Mouse (Mus musculus) spleen, embryonic (tissue): Measurements from ENCODE around the gene Pex5.
"Not testable (repeated sequence)": the region's sequence is repeated elsewhere in the genome, so short reads cannot be mapped to it uniquely, and the experiment has no call there.

Experiments used
- CTCF ChIA-PET: fragments of 350-600 bp; sonication (Branson Sonifier 250); formaldehyde crosslinking; loops from one replicate; lab custom pipeline; 2022; lab: Charles Lee

The Pex5 gene

GRCm38 (mm10) chr6:124427289-124427688 lies 12.4 kb upstream of the Pex5 start:
- CTCF ChIA-PET = no interaction called here

- CTCF ChIA-PET = no interaction called here
Measured at GRCm38 (mm10) chr6:124426604-124427003, 11.7 kb upstream of the Pex5 start.

GRCm38 (mm10) chr6:124425523-124425922 lies 10.7 kb upstream of the Pex5 start:
- CTCF ChIA-PET = no interaction called here

- CTCF ChIA-PET = not testable (repeated sequence)
Measured at GRCm38 (mm10) chr6:124425042-124425441, 10.2 kb upstream of the Pex5 start.

- CTCF ChIA-PET = no interaction called here
Measured at GRCm38 (mm10) chr6:124424068-124424498, 9.2 kb upstream of the Pex5 start.

- CTCF ChIA-PET = no interaction called here
Measured at GRCm38 (mm10) chr6:124418686-124419085, 3.8 kb upstream of the Pex5 start.

GRCm38 (mm10) chr6:124415347-124416088 lies 651 bp upstream of the Pex5 start:
- CTCF ChIA-PET = interaction anchor here (0.7 kb wide), 1 partner anchor 1788 kb away, joined by 3 read pairs; no protein-coding TSS in a partner anchor

GRCm38 (mm10) chr6:124414150-124414926 lies 529 bp downstream of the Pex5 start:
- CTCF ChIA-PET = interaction anchor here (0.7 kb wide), 1 partner anchor 1845 kb away, joined by 13 read pairs; no protein-coding TSS in a partner anchor

GRCm38 (mm10) chr6:124413770-124414149 lies 1.1 kb downstream of the Pex5 start:
- CTCF ChIA-PET = interaction anchor here (0.7 kb wide), 1 partner anchor 1844 kb away, joined by 13 read pairs; no protein-coding TSS in a partner anchor

GRCm38 (mm10) chr6:124408355-124408754 lies 6.5 kb downstream of the Pex5 start:
- CTCF ChIA-PET = no interaction called here

- CTCF ChIA-PET = no interaction called here
Measured at GRCm38 (mm10) chr6:124407180-124407579, 7.7 kb downstream of the Pex5 start.

- CTCF ChIA-PET = interaction anchor here (0.6 kb wide), 1 partner anchor 667 kb away, joined by 4 read pairs; no protein-coding TSS in a partner anchor
Measured at GRCm38 (mm10) chr6:124406326-124406725, 8.5 kb downstream of the Pex5 start.

- CTCF ChIA-PET = no interaction called here
Measured at GRCm38 (mm10) chr6:124399738-124400137, 15.1 kb downstream of the Pex5 start.

- CTCF ChIA-PET = not testable (repeated sequence)
Measured at GRCm38 (mm10) chr6:124394991-124395390, 19.9 kb downstream of the Pex5 start.

- CTCF ChIA-PET = no interaction called here
Measured at GRCm38 (mm10) chr6:124380142-124380541, 34.7 kb downstream of the Pex5 start.

GRCm38 (mm10) chr6:124379331-124379730 lies 35.5 kb downstream of the Pex5 start:
- CTCF ChIA-PET = no interaction called here

GRCm38 (mm10) chr6:124377494-124378255 lies 37.2 kb downstream of the Pex5 start:
- CTCF ChIA-PET = no interaction called here

- CTCF ChIA-PET = interaction anchor here (0.6 kb wide), 1 partner anchor 15 kb away, joined by 5 read pairs; no protein-coding TSS in a partner anchor
Measured at GRCm38 (mm10) chr6:124376311-124376710, 38.6 kb downstream of the Pex5 start.

GRCm38 (mm10) chr6:124375435-124375884 lies 39.4 kb downstream of the Pex5 start:
- CTCF ChIA-PET = no interaction called here

GRCm38 (mm10) chr6:124374683-124375082 lies 40.2 kb downstream of the Pex5 start:
- CTCF ChIA-PET = no interaction called here

GRCm38 (mm10) chr6:124373584-124374206 lies 41.2 kb downstream of the Pex5 start:
- CTCF ChIA-PET = no interaction called here
